Mouse (Mus musculus): ENCODE results near the gene Adgrv1. TPM values are rescaled to one million over a fixed set of nuclear protein-coding genes. Genes with fewer than 3 reads are reported as not detected.

Gene Adgrv1
- not detected in 2 replicates for polyA plus RNA-seq (2012; ENCODE audit: low replicate concordance)

GRCm38 (mm10) chr13:81632720-81633415 lies at the start of gene Adgrv1:
Gene Adgrv1, minus strand, starts transcription at chr13:81633154.

DNA sequence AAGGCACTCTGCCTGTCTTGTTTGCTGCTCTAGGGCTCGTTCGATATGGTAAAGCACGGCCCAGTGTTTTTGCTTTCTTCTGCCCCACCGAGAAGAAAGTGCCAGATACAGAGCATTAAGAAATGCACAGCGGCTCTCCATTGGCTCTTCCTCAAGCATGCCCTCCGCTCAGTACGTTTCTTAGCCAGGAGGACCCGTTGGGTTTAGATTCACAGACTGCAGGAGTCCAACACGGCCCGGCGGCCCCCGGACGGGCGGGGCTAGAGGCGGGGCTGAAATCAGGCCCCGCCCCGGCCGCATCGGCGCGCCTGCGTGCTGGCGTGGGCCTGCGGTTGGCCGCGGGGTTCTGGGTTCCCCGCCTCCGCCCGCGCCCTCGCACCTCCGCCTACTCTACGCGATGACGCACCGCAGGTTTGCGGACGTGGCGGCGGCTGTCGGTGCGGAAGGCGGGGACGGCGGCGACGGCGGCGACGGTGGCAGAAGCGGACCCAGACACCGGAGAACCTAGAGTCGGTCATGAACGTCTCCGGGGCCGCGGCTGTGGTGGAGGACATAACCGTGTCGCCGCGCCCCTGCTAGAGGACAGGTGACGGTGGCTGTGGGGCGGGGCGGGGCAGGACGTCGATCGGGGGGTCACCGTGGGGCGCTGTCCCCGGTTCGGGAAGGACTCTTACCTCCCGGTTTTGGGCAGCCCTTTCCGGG lies 24.5 kb upstream of the Adgrv1 start, which contains the start of gene Lysmd3:
Gene Lysmd3 (plus strand): TSS at position 313 of the 702 bp plus-strand sequence.

Other genes with a start within 250 kb of the Adgrv1 start
- gene Lysmd3, start 24.5 kb upstream of the Adgrv1 start, polyA plus RNA-seq (2012; ENCODE audit: low replicate concordance): 4.5 and 5.7 TPM in 2 replicates
- gene Polr3g, start 77.9 kb upstream of the Adgrv1 start, polyA plus RNA-seq (2012; ENCODE audit: low replicate concordance): 0.87 and 1.1 TPM in 2 replicates
- 1.9 and 2.8 TPM in 2 replicates for gene Mblac2, start 78.2 kb upstream of the Adgrv1 start, polyA plus RNA-seq (2012; ENCODE audit: low replicate concordance)
- gene Cetn3, start 149.9 kb upstream of the Adgrv1 start, polyA plus RNA-seq (2012; ENCODE audit: low replicate concordance): 2.3 and 10.8 TPM in 2 replicates

Measured in hematopoietic multipotent progenitor cell, adult 10-12 weeks (in vitro differentiated cells).